Mouse (Mus musculus) WW6 (cell line): ENCODE measurements around the gene Sema3d.

Experiments used
- DNase-seq: peaks from one replicate; pipeline ENCODE4 v3.0.0-alpha.2; 2013; ENCODE audit warnings: low read depth, low spot score

Gene Sema3d

GRCm38 (mm10) chr5:12634227-12634980, 251.2 kb downstream of the Sema3d start:
- no peak for DNase-seq

GRCm38 (mm10) chr5:12637763-12638468, 254.7 kb downstream of the Sema3d start:
- DNase-seq = no peak
